Mouse (Mus musculus): Measurements from ENCODE around the gene Eps8l1.

Gene Eps8l1

GRCm38 (mm10) chr7:4504646-4505435, 44.4 kb downstream of the Eps8l1 start:
- in situ Hi-C loops (cut with MboI, MseI), result loop anchor here in 1 of 2 experiments (10.0 kb wide), 1 partner anchor 360 kb away; no protein-coding TSS in a partner anchor

GRCm38 (mm10) chr7:4507220-4507619, 46.7 kb downstream of the Eps8l1 start:
- in situ Hi-C loops (cut with MboI, MseI), result loop anchor here in 1 of 2 experiments (10.0 kb wide), 1 partner anchor 362 kb away; no protein-coding TSS in a partner anchor

- in situ Hi-C loops (cut with MboI, MseI), result loop anchor here in 1 of 2 experiments (10.0 kb wide), 1 partner anchor 363 kb away; no protein-coding TSS in a partner anchor
These were observed 47.7 kb downstream of the Eps8l1 start for GRCm38 (mm10) chr7:4508062-4508738.

- in situ Hi-C loops (cut with MboI, MseI), result loop anchor here in 1 of 2 experiments (10.0 kb wide), 1 partner anchor 364 kb away; no protein-coding TSS in a partner anchor
These were observed 48.3 kb downstream of the Eps8l1 start for GRCm38 (mm10) chr7:4508739-4509116.

GRCm38 (mm10) chr7:4509863-4510608, 49.6 kb downstream of the Eps8l1 start:
- in situ Hi-C loops (cut with MboI, MseI), result loop anchor here in 1 of 2 experiments (10.0 kb wide), 1 partner anchor 365 kb away; no protein-coding TSS in a partner anchor

GRCm38 (mm10) chr7:4511489-4512224, 51.2 kb downstream of the Eps8l1 start:
- in situ Hi-C loops (cut with MboI, MseI), result no loop called here

- in situ Hi-C loops (cut with MboI, MseI), result no loop called here
These were observed 52.8 kb downstream of the Eps8l1 start for GRCm38 (mm10) chr7:4513236-4513635.

GRCm38 (mm10) chr7:4513829-4514712, 53.6 kb downstream of the Eps8l1 start:
- in situ Hi-C loops (cut with MboI, MseI), result no loop called here

GRCm38 (mm10) chr7:4515853-4516252, 55.4 kb downstream of the Eps8l1 start:
- in situ Hi-C loops (cut with MboI, MseI), result no loop called here

- in situ Hi-C loops (cut with MboI, MseI), result no loop called here
These were observed 56.0 kb downstream of the Eps8l1 start, which contains the start of gene Tnnt1 for GRCm38 (mm10) chr7:4516332-4517050. Tnnt1 (minus strand) TSS chr7:4516382.

- in situ Hi-C loops (cut with MboI, MseI), result no loop called here
These were observed 58.0 kb downstream of the Eps8l1 start for GRCm38 (mm10) chr7:4518487-4518886.

- in situ Hi-C loops (cut with MboI, MseI), result loop anchor here (5.0 to 10.0 kb wide), 3 partner anchors 84 to 227 kb away; no protein-coding TSS in a partner anchor
These were observed 60.9 kb downstream of the Eps8l1 start for GRCm38 (mm10) chr7:4521231-4522003.

GRCm38 (mm10) chr7:4522292-4522691, 61.8 kb downstream of the Eps8l1 start:
- in situ Hi-C loops (cut with MboI, MseI), result loop anchor here (5.0 to 10.0 kb wide), 3 partner anchors 85 to 227 kb away; no protein-coding TSS in a partner anchor

GRCm38 (mm10) chr7:4523205-4524130, 63.0 kb downstream of the Eps8l1 start:
- in situ Hi-C loops (cut with MboI, MseI), result loop anchor here (5.0 to 10.0 kb wide), 3 partner anchors 86 to 229 kb away; no protein-coding TSS in a partner anchor

GRCm38 (mm10) chr7:4524212-4524922, 63.9 kb downstream of the Eps8l1 start, which contains the start of gene Tnni3:
Tnni3 (minus strand) TSS chr7:4524229.
- in situ Hi-C loops (cut with MboI, MseI), result loop anchor here (5.0 to 10.0 kb wide), 3 partner anchors 87 to 230 kb away; no protein-coding TSS in a partner anchor
